Mouse (Mus musculus): ENCODE data around the gene Slc8a1.

GRCm38 (mm10) chr17:81402636-81403035 is 335.5 kb downstream of the Slc8a1 start:
- TF ChIP-seq CTCF (IDR thresholded peaks at IDR 0.05; ENCODE audit: control insufficient read depth, insufficient read depth, insufficient read length): no peak
- TF ChIP-seq MAX (IDR thresholded peaks at IDR 0.05): peak; percentile 22
- no peak for TF ChIP-seq MYOD1 (IDR thresholded peaks at IDR 0.05; ENCODE audit: control insufficient read depth, insufficient read length, low read depth)
- TF ChIP-seq CEBPB (IDR thresholded peaks at IDR 0.05; ENCODE audit: low read depth): no peak
- TF ChIP-seq USF1 (IDR thresholded peaks at IDR 0.05; ENCODE audit: low read depth): no peak

Measured in C2C12 (cell line).